Mouse (Mus musculus): ENCODE data around the gene Hnrnpul2.

The Hnrnpul2 gene

DNA sequence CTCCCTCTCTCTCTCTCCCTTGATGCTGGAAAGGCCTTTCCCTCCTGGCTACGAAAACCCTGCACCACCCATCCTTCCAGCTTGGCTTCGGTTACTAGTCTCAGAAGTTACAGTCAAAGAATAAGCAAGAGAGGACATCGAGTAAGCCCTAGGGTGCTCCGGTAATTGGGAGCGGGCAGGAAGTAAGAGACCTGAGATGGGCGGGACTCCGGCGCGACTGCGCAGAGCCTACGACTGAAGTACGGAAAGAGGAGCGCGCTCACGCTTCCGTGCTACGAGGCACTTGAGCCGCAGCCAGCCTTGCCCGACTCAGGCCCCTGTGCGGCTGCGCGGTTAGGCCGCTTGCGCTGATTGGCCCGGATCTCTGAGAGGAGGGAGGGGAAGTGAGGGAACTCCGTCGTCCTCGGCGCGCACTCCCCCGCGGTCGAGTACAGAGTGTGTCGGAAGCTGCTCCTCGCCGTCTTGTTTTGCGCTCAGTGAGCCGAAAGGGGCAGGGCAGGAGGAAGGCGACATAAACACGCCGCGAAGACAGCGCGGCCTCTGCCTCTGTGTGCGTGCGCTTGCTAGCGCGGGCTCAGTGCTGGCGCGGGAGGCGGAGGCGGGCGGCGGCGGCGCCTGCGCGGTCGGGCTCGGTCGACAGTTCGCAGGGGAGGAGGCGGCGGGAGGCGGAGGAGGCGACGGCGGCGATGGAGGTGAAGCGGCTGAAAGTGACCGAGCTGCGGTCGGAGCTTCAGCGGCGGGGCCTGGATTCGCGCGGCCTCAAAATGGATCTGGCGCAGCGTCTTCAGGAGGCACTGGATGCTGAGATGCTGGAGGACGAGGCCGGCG lies at the start of gene Hnrnpul2:
Gene Hnrnpul2 (plus strand): TSS at position 415 of the 828 bp plus-strand sequence.
- DNase-seq (ENCODE audit: extremely low read depth, low read depth), result peak; percentile 97

DNA sequence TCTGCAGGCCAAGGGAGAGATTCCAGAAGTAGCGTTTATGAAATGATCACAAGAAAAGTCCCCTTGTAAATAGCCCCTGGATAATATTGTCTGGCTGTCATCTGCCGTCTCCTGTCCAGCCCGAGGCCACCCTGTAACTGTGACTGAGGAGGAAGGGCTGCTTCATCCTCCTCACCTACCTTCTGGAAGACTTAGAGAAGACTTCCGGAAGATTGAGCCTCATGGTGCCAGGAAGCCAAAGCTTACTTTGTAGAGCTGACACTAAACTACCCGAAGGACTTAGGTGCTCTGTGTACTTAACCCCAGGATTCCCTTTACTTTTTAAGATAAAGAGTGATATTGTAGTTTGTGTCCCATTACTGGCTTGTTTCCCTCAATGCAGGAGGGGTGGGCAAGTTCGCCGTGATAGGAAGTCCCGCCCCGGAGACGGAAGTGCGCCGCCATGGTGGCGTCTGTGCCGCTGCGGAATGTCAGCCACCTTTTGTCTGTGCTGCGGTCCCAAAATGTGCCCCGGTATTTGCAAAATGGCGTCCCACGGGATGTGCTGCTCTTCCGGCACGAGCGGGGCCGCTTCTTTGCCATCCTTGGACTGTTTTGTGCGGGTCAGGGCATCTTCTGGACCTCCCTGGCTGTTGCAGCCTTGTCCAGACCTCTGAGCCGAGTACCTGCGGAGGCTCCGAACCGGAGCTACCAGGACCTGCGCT lies 49.1 kb upstream of the Hnrnpul2 start, which contains the start of gene Tmem223:
Gene Tmem223 (plus strand): TSS at position 430 of the 704 bp plus-strand sequence.
- DNase-seq (ENCODE audit: extremely low read depth, low read depth), result no peak

DNA sequence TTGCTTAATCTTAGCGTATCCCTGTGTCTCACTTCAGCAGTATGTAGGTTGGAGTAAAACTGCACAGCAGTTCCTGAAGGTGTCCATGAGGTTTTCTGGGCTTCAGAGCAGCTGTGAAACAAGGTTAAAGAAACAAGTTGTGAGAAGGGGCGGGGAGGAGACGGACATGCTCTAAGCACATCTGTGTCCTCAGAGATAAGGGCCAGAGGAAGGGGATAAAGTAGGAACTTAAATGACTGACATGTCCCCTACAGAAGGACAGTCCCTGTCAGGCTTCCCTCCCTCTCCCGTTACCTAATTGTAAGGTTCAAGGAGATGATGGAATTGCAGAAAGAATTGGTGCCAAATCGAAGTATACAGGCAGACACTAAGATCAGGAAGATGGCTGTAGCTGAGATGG lies 46.8 kb upstream of the Hnrnpul2 start:
- DNase-seq (ENCODE audit: extremely low read depth, low read depth), result peak; percentile 84

DNA sequence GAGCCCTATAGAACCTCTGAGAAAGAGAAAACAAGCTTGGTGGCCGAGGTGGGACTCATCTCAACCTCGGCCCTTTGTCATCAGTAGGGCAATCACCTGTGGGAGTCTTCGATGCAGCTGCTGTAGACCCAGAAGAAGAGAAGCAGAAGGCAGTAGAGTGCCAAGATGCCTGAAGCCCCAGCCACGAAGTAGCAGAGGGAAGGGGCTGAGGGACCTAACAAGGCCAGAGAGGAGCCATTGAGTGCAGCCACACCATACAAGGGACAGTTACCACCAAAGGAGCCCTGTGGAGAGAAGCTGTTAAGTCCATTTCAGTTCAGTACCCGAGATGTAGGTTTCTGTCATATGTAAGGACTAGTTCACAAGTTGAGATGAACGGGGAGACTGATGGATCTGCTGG lies 46.4 kb upstream of the Hnrnpul2 start:
- DNase-seq (ENCODE audit: extremely low read depth, low read depth), result no peak

DNA sequence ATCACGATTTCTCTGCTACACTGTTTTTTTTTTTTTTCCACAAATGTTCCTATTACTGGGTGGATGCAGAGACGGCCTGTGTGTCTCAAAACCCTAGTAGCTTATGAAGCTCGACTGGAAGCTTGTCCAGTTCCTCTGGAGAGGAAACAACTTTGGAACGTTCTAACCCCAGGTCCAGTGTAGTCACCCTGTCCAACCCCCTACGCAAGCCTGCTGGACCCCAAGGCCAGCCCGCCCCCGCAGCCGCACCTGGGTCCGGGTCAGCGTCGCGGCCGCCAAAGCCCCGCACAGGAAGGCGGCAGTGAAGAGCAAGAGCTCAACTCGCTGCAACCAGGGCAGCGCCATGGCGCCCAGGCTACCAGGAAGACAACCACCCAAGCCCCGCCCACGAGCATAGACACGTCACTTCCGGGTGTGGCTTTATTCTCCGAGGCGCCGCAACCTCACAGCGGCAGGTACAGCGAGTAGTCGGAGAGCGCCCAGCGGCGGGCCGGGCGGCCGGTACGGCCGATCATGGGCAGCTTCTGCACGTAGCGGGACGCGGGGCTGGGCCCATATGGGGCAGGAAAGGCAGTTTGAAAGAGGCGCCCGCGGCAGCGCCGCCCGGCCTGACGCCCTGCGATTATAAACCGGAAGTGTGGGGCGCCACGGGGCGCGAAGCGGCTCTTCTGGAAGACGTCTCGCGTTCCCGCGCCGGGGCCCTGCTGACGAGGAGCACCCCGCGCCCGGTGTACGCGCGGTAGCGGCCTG lies 45.5 kb upstream of the Hnrnpul2 start, which contains the start of gene Tmem179b:
Gene Tmem179b (minus strand): TSS at position 382 of the 750 bp plus-strand sequence.
- DNase-seq (ENCODE audit: extremely low read depth, low read depth), result peak; percentile 81

DNA sequence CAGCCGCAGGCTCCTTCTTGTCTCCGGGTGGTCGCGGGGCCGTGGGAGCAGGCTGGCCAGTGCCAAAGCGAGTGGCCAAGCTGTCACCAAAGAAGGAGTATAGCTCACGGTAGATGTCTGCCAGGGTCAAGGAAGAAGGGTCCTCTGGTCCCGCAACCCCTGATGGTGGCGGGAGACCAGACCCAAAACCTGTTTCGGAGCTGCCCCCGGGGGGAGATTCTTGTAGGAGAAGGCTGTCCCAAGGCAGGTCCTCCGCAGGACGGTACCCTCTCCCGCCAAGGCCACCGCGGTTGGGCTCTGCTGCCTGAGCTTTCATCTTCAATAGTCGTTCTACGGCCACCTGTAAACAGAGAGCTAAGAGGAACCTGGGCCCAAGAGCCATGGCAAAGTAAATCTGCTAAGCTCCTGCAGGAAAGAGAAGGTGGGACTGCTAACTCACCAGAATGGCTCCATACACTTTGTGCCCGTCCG lies 44.8 kb upstream of the Hnrnpul2 start:
- no peak for DNase-seq (ENCODE audit: extremely low read depth, low read depth)

DNA sequence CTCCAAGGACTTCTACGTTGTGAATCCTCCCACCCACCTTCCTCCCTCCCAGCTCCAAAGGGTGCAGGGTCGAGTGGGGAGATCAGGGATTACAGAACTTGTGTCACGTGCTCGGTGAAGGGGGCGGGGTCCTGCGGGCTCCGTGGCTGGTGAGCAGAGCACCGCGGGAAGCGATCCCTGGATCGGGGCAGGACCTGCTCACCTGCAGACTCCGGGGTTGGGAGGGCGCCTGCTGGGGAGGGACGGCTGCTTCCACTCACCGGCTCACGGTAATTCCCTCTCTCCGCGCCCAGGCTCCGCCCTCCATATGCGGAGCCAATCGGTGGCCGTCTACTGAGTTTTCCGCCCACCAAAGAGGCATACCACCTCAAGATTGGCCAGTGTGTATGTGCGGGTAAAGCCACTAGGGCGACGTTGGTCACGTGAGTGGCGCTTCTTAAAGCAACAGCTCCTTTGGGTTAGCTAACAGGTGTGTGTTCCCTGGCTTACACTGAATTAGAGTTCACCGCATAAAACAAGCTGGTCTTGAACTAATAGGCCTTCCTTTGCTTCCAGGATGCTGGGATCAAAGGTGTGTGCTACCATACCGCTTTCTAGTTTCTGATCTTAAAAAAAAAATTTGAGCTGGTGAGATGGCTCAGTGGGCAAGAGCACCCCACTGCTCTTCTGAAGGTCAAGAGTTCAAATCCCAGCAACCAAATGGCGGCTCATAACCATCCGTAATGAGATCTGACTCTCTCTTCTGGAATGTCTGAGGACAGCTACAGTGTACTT lies 33.6 kb upstream of the Hnrnpul2 start, which contains the start of gene Taf6l:
Gene Taf6l (minus strand): TSS at position 410 of the 774 bp plus-strand sequence.
- DNase-seq (ENCODE audit: extremely low read depth, low read depth), result peak; percentile 96

DNA sequence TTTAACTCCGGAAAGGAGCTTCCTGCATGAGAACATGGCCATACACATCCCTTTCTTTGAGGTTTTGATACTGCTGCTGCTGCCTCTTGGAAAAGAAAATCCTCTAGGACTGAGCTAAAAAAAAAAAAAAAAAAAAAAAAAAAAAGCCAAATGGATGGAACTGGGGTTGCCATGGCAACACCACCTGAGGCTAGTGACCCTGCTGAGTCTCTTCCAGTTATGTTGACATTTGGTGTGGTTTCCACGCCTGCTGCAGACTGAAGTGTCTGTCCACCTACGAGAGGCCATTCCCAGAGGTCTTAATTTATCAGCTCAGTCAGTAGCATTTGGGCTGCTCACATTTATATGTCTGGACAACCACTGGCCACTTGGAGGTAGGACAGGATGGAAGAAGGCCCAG lies 31.3 kb upstream of the Hnrnpul2 start:
- no peak for DNase-seq (ENCODE audit: extremely low read depth, low read depth)

DNA sequence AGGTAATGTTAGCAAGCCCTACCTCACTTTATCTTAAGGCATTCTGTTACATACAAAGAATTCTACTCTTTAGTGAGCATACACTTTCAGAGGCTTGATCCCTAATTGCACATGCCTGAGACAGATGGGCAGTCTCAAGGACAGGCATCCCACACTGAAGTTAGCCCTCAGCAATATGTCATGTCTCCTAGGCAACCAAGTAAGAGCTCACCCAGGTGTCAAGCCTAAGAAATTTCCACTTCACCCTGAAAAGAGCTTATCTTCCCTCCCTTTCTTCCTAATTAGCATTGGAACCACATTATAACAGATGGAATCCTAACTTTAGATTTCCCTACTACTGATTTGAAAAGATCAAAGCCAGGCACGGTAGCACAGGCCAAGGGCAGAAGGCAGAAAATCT lies 30.6 kb upstream of the Hnrnpul2 start:
- DNase-seq (ENCODE audit: extremely low read depth, low read depth), result no peak

DNA sequence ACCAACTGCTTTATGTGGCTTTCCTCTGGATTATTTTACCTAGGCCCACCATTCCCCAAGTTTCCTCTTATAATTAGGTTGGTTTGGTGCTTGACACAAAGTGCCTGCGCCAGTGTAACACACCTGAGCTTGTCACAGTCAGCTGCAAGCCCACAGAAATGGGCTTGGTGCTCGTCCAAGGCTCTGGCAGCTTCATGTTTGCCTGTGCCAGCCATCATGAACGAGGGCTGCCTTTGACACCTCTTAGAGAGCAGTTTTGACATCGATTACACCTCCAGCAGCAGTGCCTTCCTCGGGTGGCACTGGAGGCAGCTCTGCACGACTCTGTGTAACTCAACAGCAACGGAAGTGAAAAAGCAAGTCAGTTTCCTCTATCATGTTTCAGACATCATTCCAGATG lies 29.6 kb upstream of the Hnrnpul2 start:
- DNase-seq (ENCODE audit: extremely low read depth, low read depth), result no peak

DNA sequence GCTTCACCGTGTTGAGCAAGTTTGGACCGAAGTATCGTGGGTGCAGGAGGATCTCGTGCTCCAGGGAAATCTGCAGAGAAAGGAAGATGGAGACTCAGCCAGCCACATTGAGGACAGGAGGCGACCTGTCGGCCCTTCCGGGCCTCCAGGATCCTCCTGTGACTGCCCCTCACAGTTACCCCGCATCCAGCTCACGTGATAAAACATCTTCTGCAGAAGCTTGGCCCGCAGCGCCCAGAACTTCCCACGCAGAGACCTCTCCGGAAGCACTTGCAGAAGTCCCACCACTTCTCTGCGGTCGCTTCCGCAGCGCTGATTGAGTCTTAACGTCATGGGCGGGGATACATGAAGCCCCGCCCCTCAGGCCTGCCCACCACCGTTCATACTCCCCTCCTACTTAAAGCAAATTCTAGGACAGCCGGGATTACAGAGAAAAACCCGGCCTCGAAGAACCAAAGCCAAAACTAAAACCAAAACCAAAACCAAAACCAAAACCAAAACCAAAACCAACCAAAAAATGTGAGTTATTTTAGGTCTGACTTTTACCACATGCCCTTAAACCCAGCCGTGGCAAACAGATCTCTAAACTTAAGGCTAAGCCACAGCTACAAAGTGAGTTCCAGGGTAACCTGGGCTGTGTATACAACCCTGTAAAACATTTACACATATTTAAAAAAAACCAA lies 21.4 kb upstream of the Hnrnpul2 start, which contains the start of gene Polr2g:
Gene Polr2g (minus strand): TSS at position 314 of the 683 bp plus-strand sequence.
- peak; percentile 86 for DNase-seq (ENCODE audit: extremely low read depth, low read depth)

DNA sequence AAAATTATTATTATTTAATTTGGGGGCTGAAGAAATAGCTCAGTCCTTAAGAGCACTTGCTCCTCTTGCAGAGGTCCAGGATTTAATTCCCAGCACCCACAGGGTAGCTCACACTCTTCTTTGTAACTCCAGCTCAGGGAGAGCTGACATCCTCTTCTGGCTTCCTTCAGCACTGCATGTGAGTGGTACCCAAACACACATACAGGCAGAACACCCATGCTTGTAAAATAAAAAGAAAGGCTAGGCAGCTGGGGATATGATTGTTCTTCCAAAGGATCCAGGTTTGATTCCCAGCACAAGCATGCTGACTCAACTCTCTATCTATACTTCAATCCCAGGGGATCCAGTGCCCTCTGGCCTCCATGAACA lies 20.9 kb upstream of the Hnrnpul2 start:
- DNase-seq (ENCODE audit: extremely low read depth, low read depth), result no peak

DNA sequence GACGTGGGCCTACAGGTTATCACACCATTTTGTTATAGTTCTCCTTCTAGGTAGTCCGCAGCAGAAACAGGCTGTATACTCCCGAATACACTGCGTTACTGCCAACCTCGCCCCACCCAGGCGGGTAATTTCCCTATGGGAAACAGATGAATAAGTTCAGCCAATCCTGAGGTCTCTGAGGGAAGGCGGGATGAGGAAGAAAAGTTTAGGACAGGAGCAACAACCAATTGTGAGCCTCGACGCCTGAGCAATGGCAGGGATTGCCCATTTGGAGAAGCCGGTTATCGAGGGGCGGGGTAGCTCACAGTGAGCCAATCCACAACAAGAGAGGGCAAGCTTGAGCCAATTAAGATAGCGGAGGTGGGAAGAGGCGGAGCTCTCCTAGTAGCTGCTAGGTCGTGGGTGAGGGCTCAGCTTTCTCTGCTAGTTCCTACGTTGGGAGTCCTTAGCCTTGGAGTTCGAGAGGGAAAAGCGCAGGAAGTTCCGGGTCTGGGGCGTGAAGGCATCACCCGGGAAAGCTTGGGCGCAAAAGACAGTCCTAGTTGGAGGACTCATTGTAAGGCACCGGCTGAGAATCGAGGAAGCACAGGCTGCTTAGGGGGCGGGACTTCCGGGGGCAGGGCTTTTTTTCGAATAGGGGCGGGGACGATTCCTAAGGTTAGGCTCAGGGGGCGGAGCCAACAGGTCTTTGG lies 17.5 kb upstream of the Hnrnpul2 start, which contains the start of gene Zbtb3:
Gene Zbtb3 (plus strand): TSS at position 426 of the 692 bp plus-strand sequence.
- peak; percentile 99 for DNase-seq (ENCODE audit: extremely low read depth, low read depth)

DNA sequence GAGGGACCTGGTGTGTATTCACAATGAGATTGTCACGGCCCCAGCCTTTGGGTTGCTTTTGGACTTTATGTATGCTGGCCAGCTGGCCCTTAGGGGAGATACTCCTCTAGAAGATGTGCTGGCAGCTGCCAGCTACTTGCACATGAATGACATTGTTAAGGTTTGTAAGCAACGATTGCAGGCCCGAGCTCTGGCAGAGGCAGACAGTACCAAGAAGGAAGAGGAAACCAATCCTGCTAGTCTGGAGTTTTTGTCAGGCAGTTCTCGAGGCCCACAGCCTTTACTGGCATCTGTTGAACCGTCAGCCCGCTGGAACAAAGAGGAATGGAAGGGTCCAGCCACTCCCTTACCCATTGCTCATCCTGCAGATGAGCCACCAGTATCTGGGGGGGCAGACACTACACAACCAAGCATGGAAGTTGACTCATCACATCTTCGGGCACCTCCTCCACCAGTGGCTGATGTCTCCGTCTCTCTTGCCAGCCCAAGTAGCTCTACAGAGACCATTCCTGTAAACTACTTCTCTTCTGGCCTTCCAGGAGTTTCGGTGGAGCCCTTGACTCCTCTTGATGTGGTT lies 16.5 kb upstream of the Hnrnpul2 start:
- DNase-seq (ENCODE audit: extremely low read depth, low read depth), result no peak

DNA sequence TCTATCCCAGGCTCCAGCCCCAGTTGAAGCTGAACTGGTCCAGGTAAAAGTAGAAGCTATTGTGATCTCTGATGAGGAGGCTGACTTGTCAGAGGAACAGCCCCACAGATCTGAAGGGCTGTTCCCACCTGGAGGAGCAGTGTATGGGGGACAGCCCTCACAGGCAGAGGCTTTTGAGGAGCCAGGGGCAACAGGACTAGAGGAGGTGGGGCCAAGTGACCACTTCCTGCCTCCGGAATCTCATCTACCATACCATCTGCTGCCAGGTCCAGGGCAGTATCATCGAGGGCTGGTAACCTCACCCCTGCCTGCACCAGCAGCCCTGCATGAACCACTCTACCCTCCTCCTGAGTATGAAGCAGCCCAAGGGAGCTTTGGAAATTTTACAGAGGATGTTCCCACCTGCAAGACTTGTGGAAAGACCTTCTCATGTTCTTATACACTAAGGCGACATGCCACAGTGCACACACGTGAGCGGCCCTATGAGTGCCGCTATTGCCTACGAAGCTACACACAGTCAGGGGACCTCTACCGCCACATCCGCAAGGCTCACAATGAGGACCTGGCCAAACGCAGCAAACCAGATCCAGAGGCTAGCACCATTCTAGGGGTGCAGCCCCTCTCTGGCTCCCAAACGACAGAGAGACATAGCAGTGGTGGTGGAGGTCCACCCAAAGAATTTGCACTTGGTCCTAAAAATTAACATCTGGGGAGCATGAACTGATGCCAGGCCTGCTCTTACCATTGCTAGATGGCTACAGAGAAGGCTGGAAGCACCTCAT lies 15.7 kb upstream of the Hnrnpul2 start:
- no peak for DNase-seq (ENCODE audit: extremely low read depth, low read depth)

DNA sequence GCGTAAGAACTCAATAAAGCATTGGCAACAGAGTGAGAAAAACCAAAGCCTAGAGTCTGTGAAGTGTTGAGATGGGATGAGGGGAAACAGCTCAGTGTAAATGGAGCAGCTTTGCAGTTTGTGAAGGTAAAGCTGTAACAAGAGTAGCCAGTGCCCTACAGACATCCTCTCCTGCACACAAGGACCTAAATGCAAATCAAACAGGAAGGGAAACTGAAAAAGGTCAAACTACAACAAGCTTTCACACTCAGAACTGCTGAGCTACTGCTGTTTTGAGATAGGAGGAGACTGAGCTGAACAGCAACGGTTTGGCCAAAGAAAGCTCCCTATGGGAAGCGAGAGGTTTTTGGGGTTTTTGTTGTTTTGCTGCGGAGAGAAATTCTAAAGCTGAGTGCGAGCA lies 13.0 kb upstream of the Hnrnpul2 start:
- DNase-seq (ENCODE audit: extremely low read depth, low read depth), result no peak

DNA sequence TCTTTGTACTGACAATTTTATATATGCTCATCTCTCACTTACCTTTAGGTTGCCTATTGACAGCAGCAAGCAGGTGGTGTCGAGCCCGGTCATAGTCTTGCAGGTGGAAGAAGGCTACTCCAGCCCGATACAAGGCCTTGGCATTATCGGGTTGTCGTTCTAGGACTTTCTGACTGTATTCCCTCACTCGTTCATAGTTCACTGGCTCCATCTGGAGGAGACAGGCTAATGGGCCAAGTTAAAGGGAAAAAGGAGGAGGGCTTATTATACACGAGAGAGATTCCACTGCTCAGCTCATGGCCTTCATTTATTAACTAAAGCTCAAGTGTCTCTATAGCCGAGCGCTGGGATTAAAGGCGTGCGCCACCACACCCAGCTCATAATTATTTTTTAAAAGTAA lies 4.0 kb upstream of the Hnrnpul2 start:
- DNase-seq (ENCODE audit: extremely low read depth, low read depth), result no peak

DNA sequence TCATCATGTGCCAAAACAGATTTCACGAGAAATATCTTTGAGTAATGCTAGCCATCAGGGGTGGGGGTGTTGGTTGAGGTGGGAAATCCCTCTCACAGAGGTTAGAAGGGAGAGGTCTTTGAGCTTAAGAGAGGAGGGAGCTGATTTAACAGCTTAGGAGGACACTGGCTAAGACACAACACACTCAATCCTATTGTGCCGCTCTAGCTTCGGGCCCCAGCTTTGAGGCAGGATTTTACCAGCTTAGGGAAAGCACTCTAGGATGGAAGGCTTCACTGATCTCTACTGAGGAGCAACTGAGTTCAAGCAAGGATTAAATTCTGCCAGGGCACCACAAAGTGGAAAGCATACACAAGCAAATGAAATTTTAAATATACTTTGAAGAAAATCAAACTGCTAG lies 2.8 kb upstream of the Hnrnpul2 start:
- no peak for DNase-seq (ENCODE audit: extremely low read depth, low read depth)
